Mouse (Mus musculus): ENCODE measurements around the gene Atp6v0d1.

- TF ChIP-seq CTCF (IDR thresholded peaks at IDR 0.05; ENCODE audit: extremely low read depth, insufficient read length, insufficient replicate concordance, low read depth, low read length) (no peak), POLR2A (IDR thresholded peaks at IDR 0.05; ENCODE audit: low read depth, low read length) (no peak)
Observed at GRCm38 (mm10) chr8:105573427-105573826, 7.6 kb upstream of the Atp6v0d1 start.

Measured in small intestine, adult 2 months (tissue).